Mouse (Mus musculus): Measurements from ENCODE around the gene Arfgef3.

DNA sequence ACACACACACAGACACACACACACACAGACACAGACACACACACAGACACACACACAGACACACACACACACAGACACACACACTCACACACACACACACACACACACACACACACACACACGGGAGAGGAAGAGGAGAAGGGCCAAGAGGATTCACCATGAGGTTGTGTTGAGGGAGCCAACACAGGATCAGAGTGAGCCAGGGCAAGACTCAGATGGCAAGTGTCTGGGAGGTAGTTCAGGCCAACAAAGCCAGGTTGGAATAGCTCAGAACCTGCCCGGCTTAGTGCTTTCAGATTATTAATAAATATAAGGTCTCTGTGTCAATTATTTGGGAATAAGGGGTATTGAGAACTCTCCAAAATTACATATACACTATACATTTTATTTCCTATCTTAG lies 33.9 kb downstream of the Arfgef3 start:
- no peak for TF ChIP-seq CTCF (IDR thresholded peaks at IDR 0.05; ENCODE audit: low read depth)
- no peak for TF ChIP-seq EP300 (IDR thresholded peaks at IDR 0.05; ENCODE audit: low read depth)
